Mouse (Mus musculus): ENCODE measurements around the gene AL732309.1. TPM values are rescaled to one million over a fixed set of nuclear protein-coding genes. Genes with fewer than 3 reads are reported as not detected.
A peak's percentile ranks its signal among the peaks of the same experiment; 100 is the strongest.

Gene AL732309.1
- polyA plus RNA-seq, 1 experiment from 2014 or later, result 10.1 TPM

DNA sequence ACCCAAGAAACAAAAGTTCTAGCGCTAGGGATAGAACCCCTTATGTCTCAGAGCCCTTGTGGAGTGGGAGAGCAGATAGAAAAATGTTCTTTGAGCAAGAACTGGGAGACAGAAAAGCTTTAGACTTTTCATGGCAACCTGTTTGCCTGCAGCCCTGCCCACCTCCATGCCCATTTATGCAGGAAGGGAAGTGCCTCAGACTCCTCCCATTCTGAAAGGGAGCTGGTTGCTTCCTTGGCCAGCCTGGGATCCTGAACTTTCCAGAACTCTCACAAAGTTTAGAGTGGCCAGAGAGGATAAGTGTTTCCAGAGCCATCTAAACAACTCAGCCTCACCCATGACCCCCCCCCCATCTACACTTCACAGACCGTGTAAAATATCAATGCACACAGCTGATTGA is 49.5 kb downstream of the AL732309.1 start:
- Histone ChIP-seq H3K4me1 (ENCODE audit: control insufficient read depth, insufficient read depth, low read length) (peaks cover 35% of the 10 kb centered on the region), H3K9me3 (replicated peaks; ENCODE audit: control insufficient read depth, low read length) (no peaks in the 10 kb centered on the region), H3K27me3 (ENCODE audit: control insufficient read depth, insufficient read depth, low read length) (no peaks in the 10 kb centered on the region; the same call in 1 of the 2 replicates), H3K27ac (ENCODE audit: low read length) (peak overlapping the region; percentile 97), H3K36me3 (ENCODE audit: control insufficient read depth, insufficient read depth, low read length) (peaks cover 13% of the 10 kb centered on the region; the same call in 1 of the 2 replicates), H3K4me2 (ENCODE audit: low read depth, low read length) (peak overlapping the region; percentile 68), H3K9ac (ENCODE audit: low read length) (peak overlapping the region; percentile 75), H3K4me3 (replicated peaks; ENCODE audit: low read length) (peak overlapping the region; percentile 49)
- ATAC-seq (ENCODE audit: insufficient read depth, low FRiP score), result no peak
- WGBS, result 25% methylated on average over 2 of the region's 2 CpGs

DNA sequence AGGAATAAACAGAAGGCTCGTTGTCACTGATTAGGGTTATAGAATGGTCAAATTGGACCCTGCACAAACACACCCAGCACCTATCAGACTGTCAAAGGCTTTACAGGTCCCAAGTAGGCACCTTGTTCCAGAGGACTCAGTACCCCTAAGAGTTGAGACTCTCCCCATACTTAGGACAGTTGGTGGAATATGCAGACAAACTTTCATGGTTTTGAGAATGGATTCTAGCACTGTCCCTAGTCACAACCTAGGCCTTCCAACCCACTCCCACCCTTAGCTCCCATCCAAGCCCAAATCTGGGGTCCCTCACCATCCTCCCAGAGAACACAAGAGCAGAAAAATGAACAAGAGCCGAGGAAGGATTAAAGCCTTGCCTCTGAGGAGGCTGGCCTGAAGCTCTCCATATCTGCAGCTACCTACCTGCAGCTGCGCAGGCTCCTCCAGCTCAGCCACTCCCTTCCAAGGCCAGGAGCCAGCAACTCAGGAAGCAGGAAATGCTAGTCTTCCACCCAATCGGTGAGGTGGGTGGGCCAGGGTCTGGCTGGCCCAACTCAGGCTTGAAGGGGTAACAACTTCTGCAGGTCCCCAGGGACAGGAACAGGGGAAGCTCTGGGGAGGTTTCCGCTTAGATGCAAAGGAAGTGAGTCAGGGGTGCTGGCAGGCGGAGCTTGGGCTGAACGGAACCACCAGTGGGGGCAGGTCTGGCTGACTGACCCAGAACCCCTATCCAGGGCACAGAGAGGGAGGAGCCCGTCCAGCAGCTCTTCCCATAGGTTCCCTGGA is 50.3 kb downstream of the AL732309.1 start, which contains the start of gene Tor4a:
Gene Tor4a, minus strand, starts transcription at position 715 of the 783 bp plus-strand sequence.
- Histone ChIP-seq H3K9ac (ENCODE audit: low read length) (peak within 1 kb of the TSS; percentile 75), H3K36me3 (ENCODE audit: control insufficient read depth, insufficient read depth, low read length) (peaks cover 13% of the 10 kb centered on the region; the same call in 1 of the 2 replicates), H3K9me3 (replicated peaks; ENCODE audit: control insufficient read depth, low read length) (no peaks in the 10 kb centered on the region), H3K27ac (ENCODE audit: low read length) (peak within 1 kb of the TSS; percentile 97), H3K4me1 (ENCODE audit: control insufficient read depth, insufficient read depth, low read length) (peaks cover 35% of the 10 kb centered on the region), H3K4me2 (ENCODE audit: low read depth, low read length) (peak within 1 kb of the TSS; percentile 68), H3K27me3 (ENCODE audit: control insufficient read depth, insufficient read depth, low read length) (no peaks in the 10 kb centered on the region; the same call in 1 of the 2 replicates), H3K4me3 (replicated peaks; ENCODE audit: low read length) (peak within 1 kb of the TSS; percentile 49)
- peak; percentile 88 for ATAC-seq (ENCODE audit: insufficient read depth, low FRiP score)
- 7% methylated on average over 8 of the region's 8 CpGs for WGBS

DNA sequence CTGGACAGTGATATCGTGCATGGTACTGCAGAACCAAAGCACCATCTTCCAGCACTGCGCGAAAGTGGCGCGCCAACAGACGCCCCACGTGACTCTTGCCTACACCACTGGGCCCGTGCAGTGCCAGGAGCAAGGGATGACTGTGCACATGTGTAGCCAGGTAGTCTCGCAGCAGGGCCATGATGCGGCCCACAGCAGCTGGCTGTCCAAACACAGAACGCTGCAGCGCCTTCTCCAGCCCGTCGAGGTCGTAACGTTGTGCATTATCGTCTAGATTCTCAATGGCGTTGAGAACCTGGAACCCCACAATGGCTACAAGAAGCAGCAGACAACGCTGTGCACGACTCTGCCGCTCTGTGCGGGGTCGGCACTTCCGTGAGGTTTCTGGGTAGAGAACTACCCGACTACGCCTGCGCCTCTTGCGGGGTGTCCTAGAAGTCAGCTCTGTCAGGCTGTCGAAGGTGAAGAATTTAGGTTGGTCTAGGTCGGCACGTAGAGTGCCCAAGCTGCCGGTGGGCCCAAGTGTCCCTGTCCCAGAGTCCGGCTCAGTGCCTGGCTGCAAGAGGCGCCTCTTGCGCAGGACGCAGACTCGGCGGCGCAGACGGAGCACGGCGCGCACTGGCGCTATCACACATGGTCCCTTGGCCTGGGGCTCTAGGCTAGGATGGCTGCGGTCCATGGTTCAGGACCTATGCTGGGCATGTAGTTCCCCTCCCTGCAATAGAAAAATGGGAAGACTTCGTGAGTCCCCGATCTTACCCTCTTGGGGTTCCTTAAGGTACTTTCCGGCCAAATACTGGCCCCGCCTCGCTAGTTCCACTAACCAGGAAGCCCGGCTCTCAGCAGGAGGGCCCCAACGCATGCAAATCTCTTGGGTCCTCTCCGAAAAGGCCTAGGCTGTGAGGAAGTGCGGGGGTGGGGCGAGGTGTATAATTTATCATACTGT is 51.2 kb downstream of the AL732309.1 start:
- no peaks in the 10 kb centered on the region for H3K9me3 ChIP-seq (replicated peaks; ENCODE audit: control insufficient read depth, low read length)
- no peaks in the 10 kb centered on the region; the same call in 1 of the 2 replicates for H3K27me3 ChIP-seq (ENCODE audit: control insufficient read depth, insufficient read depth, low read length)
- H3K4me1 ChIP-seq (ENCODE audit: control insufficient read depth, insufficient read depth, low read length), result peaks cover 35% of the 10 kb centered on the region
- peak; percentile 45 for ATAC-seq (ENCODE audit: insufficient read depth, low FRiP score)
- peaks cover 8% of the 10 kb centered on the region; the same call in 1 of the 2 replicates for H3K36me3 ChIP-seq (ENCODE audit: control insufficient read depth, insufficient read depth, low read length)
- peak overlapping the region; percentile 68 for H3K4me2 ChIP-seq (ENCODE audit: low read depth, low read length)
- H3K9ac ChIP-seq (ENCODE audit: low read length), result peak overlapping the region; percentile 75
- 17% methylated on average over 55 of the region's 55 CpGs for WGBS
- H3K27ac ChIP-seq (ENCODE audit: low read length), result peak overlapping the region; percentile 97
- peak overlapping the region; percentile 49 for H3K4me3 ChIP-seq (replicated peaks; ENCODE audit: low read length)

Other genes starting within 250 kb of the AL732309.1 start
- gene Nsmf, start 192.5 kb downstream of the AL732309.1 start, polyA plus RNA-seq (2015; fragmentation: Nextera tagmentation; extraction: Ambion mirVana), result 57.2 and 62.0 TPM in 2 replicates
- 2.5 and 2.6 TPM in 2 replicates for gene Entpd8, start 166.6 kb downstream of the AL732309.1 start, polyA plus RNA-seq (2015; fragmentation: Nextera tagmentation; extraction: Ambion mirVana)
- 8.1 and 8.8 TPM in 2 replicates for gene Noxa1, start 151.7 kb downstream of the AL732309.1 start, polyA plus RNA-seq (2015; fragmentation: Nextera tagmentation; extraction: Ambion mirVana)
- gene Nrarp, start 66.1 kb downstream of the AL732309.1 start, polyA plus RNA-seq (2015; fragmentation: Nextera tagmentation; extraction: Ambion mirVana), result 9.9 and 11.0 TPM in 2 replicates
- 16.8 and 19.2 TPM in 2 replicates for gene Tor4a, start 50.0 kb downstream of the AL732309.1 start, polyA plus RNA-seq (2015; fragmentation: Nextera tagmentation; extraction: Ambion mirVana)
- 102 and 109 TPM in 2 replicates for gene Nelfb, start 35.4 kb downstream of the AL732309.1 start, polyA plus RNA-seq (2015; fragmentation: Nextera tagmentation; extraction: Ambion mirVana)
- 0.06 TPM in 1 of 2 replicates, not detected in the other for gene Stpg3, start 32.2 kb downstream of the AL732309.1 start, polyA plus RNA-seq (2015; fragmentation: Nextera tagmentation; extraction: Ambion mirVana)
- gene Fam166a, start 28.1 kb downstream of the AL732309.1 start, polyA plus RNA-seq (2015; fragmentation: Nextera tagmentation; extraction: Ambion mirVana), result not detected in 2 replicates
- 631 and 720 TPM in 2 replicates for gene Tubb4b, start 22.2 kb downstream of the AL732309.1 start, polyA plus RNA-seq (2015; fragmentation: Nextera tagmentation; extraction: Ambion mirVana)
- gene Slc34a3, start 12.5 kb downstream of the AL732309.1 start, polyA plus RNA-seq (2015; fragmentation: Nextera tagmentation; extraction: Ambion mirVana), result 0.71 and 1.1 TPM in 2 replicates
- gene Rnf224, start 10.1 kb downstream of the AL732309.1 start, polyA plus RNA-seq (2015; fragmentation: Nextera tagmentation; extraction: Ambion mirVana), result 0.23 and 0.64 TPM in 2 replicates
- gene Rnf208, start 4.6 kb downstream of the AL732309.1 start, polyA plus RNA-seq (2015; fragmentation: Nextera tagmentation; extraction: Ambion mirVana), result 11.3 and 14.2 TPM in 2 replicates
- gene Cysrt1, start 4.4 kb downstream of the AL732309.1 start, polyA plus RNA-seq (2015; fragmentation: Nextera tagmentation; extraction: Ambion mirVana), result 66.0 and 120 TPM in 2 replicates
- gene Tmem203, start 8.6 kb upstream of the AL732309.1 start, polyA plus RNA-seq (2015; fragmentation: Nextera tagmentation; extraction: Ambion mirVana), result 19.5 and 20.2 TPM in 2 replicates
- 17.9 and 19.0 TPM in 2 replicates for gene Tprn, start 15.8 kb upstream of the AL732309.1 start, polyA plus RNA-seq (2015; fragmentation: Nextera tagmentation; extraction: Ambion mirVana)
- 199 TPM in 2 replicates for gene Ssna1, start 25.6 kb upstream of the AL732309.1 start, polyA plus RNA-seq (2015; fragmentation: Nextera tagmentation; extraction: Ambion mirVana)
- gene Anapc2, start 25.6 kb upstream of the AL732309.1 start, polyA plus RNA-seq (2015; fragmentation: Nextera tagmentation; extraction: Ambion mirVana), result 123 and 134 TPM in 2 replicates
- not detected in 2 replicates for gene Tmem210, start 41.3 kb upstream of the AL732309.1 start, polyA plus RNA-seq (2015; fragmentation: Nextera tagmentation; extraction: Ambion mirVana)
- 14.3 and 20.3 TPM in 2 replicates for gene Lrrc26, start 43.1 kb upstream of the AL732309.1 start, polyA plus RNA-seq (2015; fragmentation: Nextera tagmentation; extraction: Ambion mirVana)
- 2.0 and 2.3 TPM in 2 replicates for gene Grin1, start 72.3 kb upstream of the AL732309.1 start, polyA plus RNA-seq (2015; fragmentation: Nextera tagmentation; extraction: Ambion mirVana)
- gene Man1b1, start 85.5 kb upstream of the AL732309.1 start, polyA plus RNA-seq (2015; fragmentation: Nextera tagmentation; extraction: Ambion mirVana), result 46.0 and 47.0 TPM in 2 replicates
- gene Dpp7, start 109.5 kb upstream of the AL732309.1 start, polyA plus RNA-seq (2015; fragmentation: Nextera tagmentation; extraction: Ambion mirVana), result 23.8 and 26.8 TPM in 2 replicates
- gene Uap1l1, start 118.8 kb upstream of the AL732309.1 start, polyA plus RNA-seq (2015; fragmentation: Nextera tagmentation; extraction: Ambion mirVana), result 34.8 and 40.0 TPM in 2 replicates
- 30.7 and 35.9 TPM in 2 replicates for gene Sapcd2, start 125.5 kb upstream of the AL732309.1 start, polyA plus RNA-seq (2015; fragmentation: Nextera tagmentation; extraction: Ambion mirVana)
- gene Entpd2, start 149.0 kb upstream of the AL732309.1 start, polyA plus RNA-seq (2015; fragmentation: Nextera tagmentation; extraction: Ambion mirVana), result 16.6 and 19.4 TPM in 2 replicates
- gene Npdc1, start 152.5 kb upstream of the AL732309.1 start, polyA plus RNA-seq (2015; fragmentation: Nextera tagmentation; extraction: Ambion mirVana), result 54.9 and 66.1 TPM in 2 replicates
- gene Fut7, start 176.4 kb upstream of the AL732309.1 start, polyA plus RNA-seq (2015; fragmentation: Nextera tagmentation; extraction: Ambion mirVana), result 0.19 TPM in 1 of 2 replicates, not detected in the other
- gene Abca2, start 181.8 kb upstream of the AL732309.1 start, polyA plus RNA-seq (2015; fragmentation: Nextera tagmentation; extraction: Ambion mirVana), result 4.0 and 4.6 TPM in 2 replicates
- 60.5 and 113 TPM in 2 replicates for gene Clic3, start 210.0 kb upstream of the AL732309.1 start, polyA plus RNA-seq (2015; fragmentation: Nextera tagmentation; extraction: Ambion mirVana)
- 44.1 and 49.4 TPM in 2 replicates for gene Paxx, start 214.2 kb upstream of the AL732309.1 start, polyA plus RNA-seq (2015; fragmentation: Nextera tagmentation; extraction: Ambion mirVana)
- 6.1 and 6.7 TPM in 2 replicates for gene Ptgds, start 223.2 kb upstream of the AL732309.1 start, polyA plus RNA-seq (2015; fragmentation: Nextera tagmentation; extraction: Ambion mirVana)
- gene Lcn12, start 247.0 kb upstream of the AL732309.1 start, polyA plus RNA-seq (2015; fragmentation: Nextera tagmentation; extraction: Ambion mirVana), result not detected in 2 replicates